In genomic region chrX:166801017-166801416, GRCm38 (mm10) we compare ENCODE assay signal across 19 mouse cellular contexts.
DNase-seq lines count a peak whose midpoint lies in the region; ATAC-seq and TF ChIP-seq lines count a peak whose summit lies in the region.
"Had no signal": no experiment of that assay in that cellular context is flagged by ENCODE, and none has a peak within 500 bp of the region (broad histone marks: within the 10 kb centered on the region; RNA-seq: fewer than 3 reads in every experiment).

No protein-coding gene starts in this region.

- peak; percentile 17 for DNase-seq in gastrocnemius, adult 2 months
- DNase-seq in gastrocnemius, postnatal 4 days (ENCODE audit: low spot score in 2 of 2), result no peak
- peak; percentile 11 for DNase-seq in embryo, embryonic 9.5 days (ENCODE audit: extremely low spot score)
- DNase-seq in hindbrain, embryonic 14.5 days (ENCODE audit: low spot score), result no peak
- DNase-seq in thymus, postnatal 36 days, result no peak
- DNase-seq in ovary, postnatal 10 days (ENCODE audit: low spot score), result no peak
- DNase-seq in right cerebral cortex, postnatal 36 days (ENCODE audit: low spot score in 2 of 2), result no peak
- DNase-seq: B cell, adult 2 months; cerebellum, postnatal 14 days; heart, adult 11 months; kidney, adult 9 months; liver, postnatal 0 days; lung, postnatal 36 days; right cerebral cortex, postnatal 14 days had no signal

- no peak overlapping the region for H3K4me2 ChIP-seq in hindbrain, embryonic 14.5 days (replicated peaks)
- no peak overlapping the region for H3K4me2 ChIP-seq in neural tube, embryonic 13.5 days
- H3K4me2 ChIP-seq: limb, embryonic 15.5 days had no signal

- 51% methylated on average over 2 of the region's 2 CpGs for WGBS in hindbrain, embryonic 14.5 days
- WGBS in neural tube, embryonic 13.5 days, result 51% methylated on average over 2 of the region's 2 CpGs

- H3K27ac ChIP-seq in gastrocnemius, adult 2 months, result no peak overlapping the region
- no peak overlapping the region for H3K27ac ChIP-seq in hindbrain, embryonic 14.5 days
- H3K27ac ChIP-seq in neural tube, embryonic 13.5 days (replicated peaks), result no peak overlapping the region
- H3K27ac ChIP-seq: layer of hippocampus, adult 2 months; limb, embryonic 15.5 days had no signal

- no peak overlapping the region for H3K9ac ChIP-seq in hindbrain, embryonic 14.5 days
- H3K9ac ChIP-seq in neural tube, embryonic 13.5 days, result no peak overlapping the region
- H3K9ac ChIP-seq: limb, embryonic 15.5 days; liver, postnatal 0 days had no signal

- no peaks in the 10 kb centered on the region for H3K9me3 ChIP-seq in hindbrain, embryonic 14.5 days (ENCODE audit: control insufficient read depth, low read length)
- H3K9me3 ChIP-seq in neural tube, embryonic 13.5 days, result no peaks in the 10 kb centered on the region
- H3K9me3 ChIP-seq: limb, embryonic 15.5 days had no signal

- no peak overlapping the region for H3K4me3 ChIP-seq in gastrocnemius, adult 2 months
- no peak overlapping the region for H3K4me3 ChIP-seq in hindbrain, embryonic 14.5 days (replicated peaks; ENCODE audit: low read length)
- no peak overlapping the region for H3K4me3 ChIP-seq in neural tube, embryonic 13.5 days
- H3K4me3 ChIP-seq: layer of hippocampus, adult 2 months; limb, embryonic 15.5 days had no signal

- no peaks in the 10 kb centered on the region for H3K36me3 ChIP-seq in hindbrain, embryonic 14.5 days (replicated peaks; ENCODE audit: control insufficient read depth, insufficient read depth)
- no peaks in the 10 kb centered on the region for H3K36me3 ChIP-seq in neural tube, embryonic 13.5 days
- H3K36me3 ChIP-seq: limb, embryonic 15.5 days had no signal

- peaks cover 24% of the 10 kb centered on the region for H3K27me3 ChIP-seq in hindbrain, embryonic 14.5 days (ENCODE audit: control insufficient read depth, insufficient read depth, low read length)
- H3K27me3 ChIP-seq in neural tube, embryonic 13.5 days, result peaks cover 44% of the 10 kb centered on the region
- H3K27me3 ChIP-seq: limb, embryonic 15.5 days; Patski had no signal

- no peak for TF ChIP-seq CTCF in gastrocnemius, adult 2 months (IDR thresholded peaks at IDR 0.05)

- no peaks in the 10 kb centered on the region; the same call in 1 of the 2 replicates for H3K4me1 ChIP-seq in hindbrain, embryonic 14.5 days (replicated peaks; ENCODE audit: control insufficient read depth, insufficient read depth, low read length)
- no peaks in the 10 kb centered on the region for H3K4me1 ChIP-seq in neural tube, embryonic 13.5 days (replicated peaks)
- H3K4me1 ChIP-seq: limb, embryonic 15.5 days had no signal

- ATAC-seq in hindbrain, embryonic 14.5 days (ENCODE audit: low FRiP score), result peak; percentile 64; the same call in 1 of the 2 replicates
- peak; percentile 58; the same call in 1 of the 2 replicates for ATAC-seq in neural tube, embryonic 13.5 days (ENCODE audit: low read depth)
- ATAC-seq: inflammation-experienced regulatory T-cells, adult 6 months; liver, postnatal 0 days; Patski had no signal

- intact Hi-C loops in gastrocnemius, adult 2 months (cut with DNase I), result no loop called here

Comparison
In these comparisons a context has a peak if more than half of its experiments do, and no peak if none do; other contexts are left out.
1. DNase-seq: peak in gastrocnemius, adult 2 months (single experiment) and embryo, embryonic 9.5 days (single experiment); none in gastrocnemius, postnatal 4 days (0 of 2), hindbrain, embryonic 14.5 days (single experiment), thymus, postnatal 36 days (0 of 2), ovary, postnatal 10 days (single experiment) and right cerebral cortex, postnatal 36 days (0 of 2).